Mouse (Mus musculus) lung, postnatal 0 days (tissue): ENCODE results near the gene Ubl7.
A peak's percentile ranks its signal among the peaks of the same experiment; 100 is the strongest.

Experiments used
- CTCF ChIP-seq: IDR thresholded peaks from 2 replicates; pipeline ENCODE4 v1.5.1; 2016; ENCODE audit warnings: antibody characterized with exemption, mild to moderate bottlenecking
- EP300 ChIP-seq: IDR thresholded peaks from 2 replicates; pipeline ENCODE4 v1.6.1; 2016; ENCODE audit warnings: antibody characterized with exemption, mild to moderate bottlenecking, control low read depth

DNA sequence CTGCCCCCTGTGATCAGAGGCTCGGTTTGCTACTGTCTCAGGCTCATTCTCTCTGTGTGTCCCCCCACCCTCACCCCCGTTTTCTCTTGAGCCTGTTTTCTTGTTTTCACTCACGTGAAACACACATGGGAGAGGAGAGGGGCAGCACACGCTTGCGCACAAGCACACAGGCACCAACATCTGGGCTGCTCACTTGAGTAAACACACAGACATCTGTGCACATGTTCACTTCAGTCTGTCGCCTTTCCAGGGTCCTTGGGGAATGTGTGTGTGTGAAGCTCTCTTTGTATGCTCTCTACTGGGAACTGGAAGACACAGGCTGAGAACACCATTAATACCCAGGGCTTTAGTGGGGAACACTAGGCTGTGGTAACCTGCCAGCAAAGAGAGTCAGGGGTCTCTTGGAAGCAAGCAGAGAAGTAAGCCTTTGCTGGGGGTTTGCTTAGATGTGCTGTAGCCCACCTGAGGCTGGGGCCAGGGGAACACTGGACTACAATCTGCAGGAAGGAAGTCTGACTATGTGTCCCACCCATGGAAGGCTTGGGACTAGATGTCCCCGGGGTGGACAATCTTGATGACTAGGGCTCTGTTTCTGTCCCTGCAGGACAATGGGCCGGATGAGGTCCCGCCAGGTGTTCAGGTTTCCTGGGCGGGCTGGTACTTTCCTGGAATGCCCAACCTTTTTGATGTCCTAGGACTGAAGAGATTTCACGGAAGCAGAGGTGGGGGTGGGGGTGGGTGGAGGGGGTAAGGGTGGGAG, 59.1 kb downstream of the Ubl7 start:
- TF ChIP-seq EP300 (peak; percentile 100), CTCF (no peak)
